In genomic region chr3:98324235-98324634, GRCm38 (mm10) we compare ENCODE assay signal across 19 mouse cellular contexts. TPM values are rescaled to one million over a fixed set of nuclear protein-coding genes. Genes with fewer than 3 reads are reported as not detected.
DNase-seq lines count a peak whose midpoint lies in the region; ATAC-seq lines count a peak whose summit lies in the region.
"Had no signal": no experiment of that assay in that cellular context is flagged by ENCODE, and none has a peak within 500 bp of the region (broad histone marks: within the 10 kb centered on the region; RNA-seq: fewer than 3 reads in every experiment).

No protein-coding gene starts in this region.

- H3K27ac ChIP-seq in forebrain, embryonic 10.5 days = peak overlapping the region; percentile 17; the same call in 1 of the 2 replicates
- H3K27ac ChIP-seq in forebrain, embryonic 12.5 days = no peak overlapping the region
- peak overlapping the region; percentile 24; the same call in 1 of the 2 replicates for H3K27ac ChIP-seq in midbrain, embryonic 10.5 days (replicated peaks)
- H3K27ac ChIP-seq in midbrain, embryonic 15.5 days = no peak overlapping the region
- no peak overlapping the region for H3K27ac ChIP-seq in heart, embryonic 11.5 days (ENCODE audit: low read depth, low read length)
- H3K27ac ChIP-seq: forebrain, embryonic 15.5 days; liver, embryonic 13.5 days had no signal

- no peak for ATAC-seq in forebrain, embryonic 12.5 days (ENCODE audit: low FRiP score)
- ATAC-seq in midbrain, embryonic 15.5 days (replicated peaks) = no peak
- no peak for ATAC-seq in heart, embryonic 11.5 days (replicated peaks; ENCODE audit: insufficient number of reproducible peaks, low FRiP score, low TSS enrichment)
- ATAC-seq: forebrain, embryonic 15.5 days; lung, postnatal 0 days had no signal

- H3K36me3 ChIP-seq in forebrain, embryonic 10.5 days (replicated peaks) = peaks cover 95% of the 10 kb centered on the region
- peaks cover 87% of the 10 kb centered on the region for H3K36me3 ChIP-seq in forebrain, embryonic 12.5 days (replicated peaks)
- H3K36me3 ChIP-seq in midbrain, embryonic 10.5 days = peaks cover 95% of the 10 kb centered on the region
- H3K36me3 ChIP-seq in midbrain, embryonic 15.5 days (replicated peaks) = no peaks in the 10 kb centered on the region
- H3K36me3 ChIP-seq in heart, embryonic 11.5 days (ENCODE audit: control insufficient read depth, insufficient read depth, low read length) = peaks cover 9% of the 10 kb centered on the region
- H3K36me3 ChIP-seq: forebrain, embryonic 15.5 days had no signal

- H3K27me3 ChIP-seq in forebrain, embryonic 10.5 days (ENCODE audit: poor library complexity, severe bottlenecking) = no peaks in the 10 kb centered on the region
- no peaks in the 10 kb centered on the region for H3K27me3 ChIP-seq in forebrain, embryonic 12.5 days
- H3K27me3 ChIP-seq in midbrain, embryonic 10.5 days (ENCODE audit: low read depth, poor library complexity, severe bottlenecking) = no peaks in the 10 kb centered on the region
- no peaks in the 10 kb centered on the region for H3K27me3 ChIP-seq in midbrain, embryonic 15.5 days (replicated peaks)
- H3K27me3 ChIP-seq in heart, embryonic 11.5 days (ENCODE audit: control insufficient read depth, insufficient read depth, low read length) = no peaks in the 10 kb centered on the region
- H3K27me3 ChIP-seq: forebrain, embryonic 15.5 days; liver, embryonic 13.5 days had no signal

- H3K4me3 ChIP-seq in forebrain, embryonic 10.5 days = no peak overlapping the region
- no peak overlapping the region for H3K4me3 ChIP-seq in forebrain, embryonic 12.5 days (replicated peaks)
- no peak overlapping the region for H3K4me3 ChIP-seq in midbrain, embryonic 10.5 days
- H3K4me3 ChIP-seq in midbrain, embryonic 15.5 days = no peak overlapping the region
- no peak overlapping the region for H3K4me3 ChIP-seq in heart, embryonic 11.5 days (ENCODE audit: low read depth, low read length)
- H3K4me3 ChIP-seq: forebrain, embryonic 15.5 days; liver, embryonic 13.5 days had no signal

- no peak overlapping the region for H3K4me2 ChIP-seq in forebrain, embryonic 12.5 days
- H3K4me2 ChIP-seq in midbrain, embryonic 15.5 days = no peak overlapping the region
- no peak overlapping the region for H3K4me2 ChIP-seq in heart, embryonic 11.5 days
- H3K4me2 ChIP-seq: forebrain, embryonic 15.5 days; liver, embryonic 13.5 days had no signal

- no peaks in the 10 kb centered on the region for H3K9me3 ChIP-seq in forebrain, embryonic 10.5 days
- H3K9me3 ChIP-seq in forebrain, embryonic 12.5 days = no peaks in the 10 kb centered on the region
- H3K9me3 ChIP-seq in midbrain, embryonic 10.5 days (replicated peaks) = no peaks in the 10 kb centered on the region
- H3K9me3 ChIP-seq in midbrain, embryonic 15.5 days = no peaks in the 10 kb centered on the region
- H3K9me3 ChIP-seq in heart, embryonic 11.5 days (replicated peaks; ENCODE audit: control insufficient read depth, low read length) = no peaks in the 10 kb centered on the region
- H3K9me3 ChIP-seq: forebrain, embryonic 15.5 days; liver, embryonic 13.5 days had no signal

- 81% methylated on average over 9 of the region's 9 CpGs for WGBS in forebrain, embryonic 10.5 days
- 79% methylated on average over 9 of the region's 9 CpGs for WGBS in forebrain, embryonic 12.5 days
- WGBS in midbrain, embryonic 10.5 days = 80% methylated on average over 9 of the region's 9 CpGs
- WGBS in midbrain, embryonic 15.5 days = 74% methylated on average over 9 of the region's 9 CpGs
- 56% methylated on average over 9 of the region's 9 CpGs for WGBS in heart, embryonic 11.5 days (ENCODE audit: insufficient replicate concordance)

- H3K4me1 ChIP-seq in forebrain, embryonic 10.5 days = peaks cover 18% of the 10 kb centered on the region
- H3K4me1 ChIP-seq in forebrain, embryonic 12.5 days = peaks cover 13% of the 10 kb centered on the region
- peaks cover 28% of the 10 kb centered on the region for H3K4me1 ChIP-seq in midbrain, embryonic 10.5 days
- H3K4me1 ChIP-seq in midbrain, embryonic 15.5 days = peaks cover 2% of the 10 kb centered on the region; the same call in 1 of the 2 replicates
- peaks cover 2% of the 10 kb centered on the region; the same call in 1 of the 2 replicates for H3K4me1 ChIP-seq in heart, embryonic 11.5 days (ENCODE audit: control insufficient read depth, insufficient read depth, low read length)
- H3K4me1 ChIP-seq: forebrain, embryonic 15.5 days; liver, embryonic 13.5 days had no signal

- no peak for DNase-seq in forebrain, embryonic 10.5 days (ENCODE audit: extremely low spot score, low spot score)
- DNase-seq in midbrain, embryonic 10.5 days (ENCODE audit: low spot score) = no peak
- DNase-seq in brain, adult 2 months (ENCODE audit: low read depth, low spot score) = peak; percentile 91
- peak; percentile 29 for DNase-seq in mesoderm, embryonic 11.5 days (ENCODE audit: low read depth, low spot score)
- DNase-seq in adrenal gland, postnatal 25 days = no peak
- DNase-seq: adrenal gland, adult 8-10 months; gastrocnemius, postnatal 10 days; heart, postnatal 36 days; kidney, adult 18-20 months; kidney, postnatal 25 days; liver, embryonic 13.5 days; thymus, postnatal 14 days had no signal

- no peak overlapping the region for H3K9ac ChIP-seq in forebrain, embryonic 12.5 days
- H3K9ac ChIP-seq in midbrain, embryonic 15.5 days = no peak overlapping the region
- no peak overlapping the region for H3K9ac ChIP-seq in heart, embryonic 11.5 days (ENCODE audit: low read depth, low read length)
- H3K9ac ChIP-seq: forebrain, embryonic 15.5 days; liver, embryonic 13.5 days had no signal

RNA-seq across cellular contexts. Expression of gene Phgdh, which starts 15.6 kb away (rescaled TPM):
- polyA plus RNA-seq in forebrain, embryonic 10.5 days (2016; fragmentation: Nextera tagmentation; extraction: Ambion mirVana) = 402 and 436 TPM in 2 replicates
- 274 and 277 TPM in 2 replicates for polyA plus RNA-seq in forebrain, embryonic 12.5 days (2016; fragmentation: Nextera tagmentation; extraction: Ambion mirVana)
- 386 and 388 TPM in 2 replicates for polyA plus RNA-seq in midbrain, embryonic 10.5 days (2016; fragmentation: Nextera tagmentation; extraction: Ambion mirVana)
- polyA plus RNA-seq in midbrain, embryonic 15.5 days (2015; fragmentation: Nextera tagmentation; extraction: Ambion mirVana) = 113 and 142 TPM in 2 replicates
- polyA plus RNA-seq in heart, embryonic 11.5 days (2014; fragmentation: Nextera tagmentation; extraction: Ambion mirVana) = 116 and 119 TPM in 2 replicates
- 15.4 and 17.6 TPM in 2 replicates for total RNA-seq in adrenal gland, postnatal 25 days (2021)

RNA-seq across cellular contexts. Expression of gene Hmgcs2, which starts 44.0 kb away (rescaled TPM):
- 0.50 and 0.57 TPM in 2 replicates for polyA plus RNA-seq in forebrain, embryonic 10.5 days (2016; fragmentation: Nextera tagmentation; extraction: Ambion mirVana)
- polyA plus RNA-seq in forebrain, embryonic 12.5 days (2016; fragmentation: Nextera tagmentation; extraction: Ambion mirVana) = 0.94 and 1.3 TPM in 2 replicates
- 1.7 and 3.8 TPM in 2 replicates for polyA plus RNA-seq in midbrain, embryonic 10.5 days (2016; fragmentation: Nextera tagmentation; extraction: Ambion mirVana)
- 22.9 and 26.8 TPM in 2 replicates for polyA plus RNA-seq in midbrain, embryonic 15.5 days (2015; fragmentation: Nextera tagmentation; extraction: Ambion mirVana)
- polyA plus RNA-seq in heart, embryonic 11.5 days (2014; fragmentation: Nextera tagmentation; extraction: Ambion mirVana) = 6.5 and 8.1 TPM in 2 replicates
- 6.0 and 18.1 TPM in 2 replicates for total RNA-seq in adrenal gland, postnatal 25 days (2021)
- total RNA-seq: neutrophil, adult 5-6 weeks had no signal

RNA-seq across cellular contexts. Expression of gene Zfp697, which starts 58.0 kb away (rescaled TPM):
- 7.1 and 7.5 TPM in 2 replicates for polyA plus RNA-seq in forebrain, embryonic 10.5 days (2016; fragmentation: Nextera tagmentation; extraction: Ambion mirVana)
- polyA plus RNA-seq in forebrain, embryonic 12.5 days (2016; fragmentation: Nextera tagmentation; extraction: Ambion mirVana) = 8.8 and 9.8 TPM in 2 replicates
- polyA plus RNA-seq in midbrain, embryonic 10.5 days (2016; fragmentation: Nextera tagmentation; extraction: Ambion mirVana) = 6.8 and 8.3 TPM in 2 replicates
- polyA plus RNA-seq in midbrain, embryonic 15.5 days (2015; fragmentation: Nextera tagmentation; extraction: Ambion mirVana) = 19.8 TPM in 2 replicates
- 8.2 and 12.1 TPM in 2 replicates for polyA plus RNA-seq in heart, embryonic 11.5 days (2014; fragmentation: Nextera tagmentation; extraction: Ambion mirVana)
- 6.1 and 6.2 TPM in 2 replicates for total RNA-seq in adrenal gland, postnatal 25 days (2021)
- total RNA-seq: megakaryocyte-erythroid progenitor cell, adult 5-6 weeks had no signal

Comparison
In these comparisons a context has a peak if more than half of its experiments do, and no peak if none do; other contexts are left out.
1. H3K27ac ChIP-seq: peak in forebrain, embryonic 10.5 days (single experiment) and midbrain, embryonic 10.5 days (single experiment); none in forebrain, embryonic 12.5 days (single experiment), midbrain, embryonic 15.5 days (single experiment) and heart, embryonic 11.5 days (single experiment).
2. DNase-seq: peak in brain, adult 2 months (single experiment) and mesoderm, embryonic 11.5 days (single experiment); none in forebrain, embryonic 10.5 days (single experiment), midbrain, embryonic 10.5 days (single experiment) and adrenal gland, postnatal 25 days (single experiment).